Mouse (Mus musculus) lung, embryonic 14.5 days (tissue): ENCODE measurements around the gene C2cd5. TPM values are rescaled to one million over a fixed set of nuclear protein-coding genes. Genes with fewer than 3 reads are reported as not detected.
A peak's percentile ranks its signal among the peaks of the same experiment; 100 is the strongest.

Source experiments
- ATAC-seq: fragments of 200-750 bp; cut with Nextera tagmentation; 2 replicates; pipeline ENCODE4 v1.8.0; 2017; ENCODE audit warnings: mild to moderate bottlenecking, moderate TSS enrichment, moderate library complexity; ENCODE audit not compliant: insufficient read depth
- DNase-seq: peaks from one replicate; pipeline ENCODE4 v3.0.0-alpha.2; 2015
- H3K27ac ChIP-seq: fragments of 300-500 bp; sonication (generic); 2 replicates; pipeline ENCODE4 v1.5.1; 2014; ENCODE audit warnings: low read depth, mild to moderate bottlenecking, moderate library complexity
- H3K27me3 ChIP-seq: fragments of 300-500 bp; sonication (generic); 2 replicates; pipeline ENCODE4 v1.6.1; 2014; ENCODE audit warnings: low read length, control low read depth; ENCODE audit not compliant: insufficient read depth
- H3K36me3 ChIP-seq: fragments of 300-500 bp; sonication (generic); 2 replicates; pipeline ENCODE4 v1.6.1; 2014; ENCODE audit warnings: control low read depth; ENCODE audit not compliant: insufficient read depth
- H3K4me1 ChIP-seq: fragments of 300-500 bp; sonication (generic); 2 replicates; pipeline ENCODE4 v1.6.1; 2014; ENCODE audit warnings: antibody characterized with exemption, control low read depth; ENCODE audit not compliant: insufficient read depth
- H3K4me2 ChIP-seq: fragments of 300-500 bp; sonication (generic); 2 replicates; pipeline ENCODE4 v1.6.1; 2014; ENCODE audit warnings: mild to moderate bottlenecking
- H3K4me3 ChIP-seq: fragments of 300-500 bp; sonication (generic); 2 replicates; pipeline ENCODE4 v1.5.1; 2014; ENCODE audit warnings: low read depth, low read length
- H3K9ac ChIP-seq: fragments of 300-500 bp; sonication (generic); 2 replicates; pipeline ENCODE4 v1.6.1; 2014
- H3K9me3 ChIP-seq: fragments of 300-500 bp; sonication (generic); 2 replicates; pipeline ENCODE4 v1.6.1; 2016; ENCODE audit warnings: low read depth, low read length, control low read depth
- CTCF ChIP-seq: IDR thresholded peaks from 2 replicates; pipeline ENCODE4 v1.5.1; 2016; ENCODE audit warnings: antibody characterized with exemption, low read depth
- WGBS: fragments of 180-500 bp; shearing (Covaris S2); extraction: QIAGEN DNeasy Blood & Tissue Kit; methylation state at CpG from one replicate; pipeline ENCODE4 v1.1.7; 2014; 5-methylcytosine and 5-hydroxymethylcytosine counted together
- polyA plus RNA-seq: library from polyadenylated mRNA; unstranded; fragments of >200 nt; fragmentation: Nextera tagmentation; extraction: Ambion mirVana; gene quantifications from 2 replicates; pipeline ENCODE4 v1.2.1, GENCODE M21; 2014

Gene C2cd5
- polyA plus RNA-seq, 1 experiment from 2014 or later = 26.7 TPM

DNA sequence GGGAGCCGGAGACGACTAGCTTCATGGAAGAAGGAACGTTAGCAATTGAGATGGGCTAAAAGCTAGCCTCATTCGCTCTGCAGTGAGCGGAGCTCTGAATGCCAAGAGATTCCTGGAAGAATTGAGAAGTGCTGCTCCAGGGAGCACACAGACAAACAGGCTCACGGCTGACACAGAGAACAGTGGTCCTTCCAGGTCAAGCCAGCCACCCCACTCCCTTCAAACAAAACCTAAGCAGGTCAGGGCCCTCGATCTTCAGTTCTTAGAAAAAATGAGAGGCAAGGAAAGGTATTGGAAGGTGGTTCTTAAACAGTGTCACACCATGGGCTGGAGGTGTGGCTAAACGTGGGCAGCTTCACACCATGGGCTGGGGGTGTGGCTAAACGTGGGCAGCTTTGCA, 95.1 kb downstream of the C2cd5 start:
- no peaks in the 10 kb centered on the region for H3K36me3 ChIP-seq
- ATAC-seq = no peak
- no peaks in the 10 kb centered on the region for H3K4me1 ChIP-seq
- no peaks in the 10 kb centered on the region for H3K27me3 ChIP-seq
- no peak overlapping the region for H3K9ac ChIP-seq
- no peak overlapping the region for H3K27ac ChIP-seq
- no peak overlapping the region for H3K4me3 ChIP-seq
- WGBS = 72% methylated on average over 9 of the region's 9 CpGs
- no peak for DNase-seq
- TF ChIP-seq CTCF = no peak
- no peak overlapping the region for H3K4me2 ChIP-seq
- no peaks in the 10 kb centered on the region for H3K9me3 ChIP-seq

DNA sequence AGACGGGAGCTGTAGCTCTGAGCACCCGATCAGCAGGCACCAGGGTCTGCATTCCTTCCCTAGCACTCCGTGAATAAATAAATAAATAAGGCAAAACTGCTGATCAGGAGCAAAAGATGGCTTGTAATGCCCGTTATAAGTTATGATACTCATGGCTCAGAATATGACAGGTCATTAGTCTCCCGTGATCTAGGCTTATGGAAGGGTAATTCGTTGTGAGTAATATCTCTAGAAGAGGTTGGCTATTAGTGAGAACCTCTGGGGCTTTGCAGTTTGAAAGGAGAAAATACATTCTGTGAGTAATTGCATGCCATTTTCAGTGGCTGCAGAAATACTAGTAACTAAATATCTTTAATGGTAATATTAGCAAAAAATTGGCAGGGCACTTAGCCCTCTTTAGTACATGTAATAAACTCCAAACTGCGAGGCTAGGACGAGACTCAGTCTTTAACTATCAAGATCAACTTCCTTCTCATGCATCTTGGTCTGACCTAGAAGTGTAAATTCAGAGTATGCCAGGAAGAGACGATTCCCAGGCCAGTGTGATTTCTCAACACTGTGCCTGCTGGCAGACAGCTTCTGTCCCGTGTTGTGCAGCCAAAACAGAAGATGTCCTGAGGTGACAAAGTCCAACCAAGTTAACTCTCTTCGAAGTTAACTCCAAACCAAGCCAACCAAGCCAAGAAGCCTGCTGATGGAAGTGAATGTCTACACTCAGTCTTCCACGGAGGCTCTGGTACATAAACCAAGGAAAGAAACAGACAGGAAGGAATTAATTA, 101.5 kb downstream of the C2cd5 start:
- H3K27me3 ChIP-seq = no peaks in the 10 kb centered on the region
- DNase-seq = peak; percentile 47
- TF ChIP-seq CTCF = no peak
- no peak overlapping the region for H3K4me2 ChIP-seq
- no peak overlapping the region for H3K27ac ChIP-seq
- no peaks in the 10 kb centered on the region for H3K4me1 ChIP-seq
- no peaks in the 10 kb centered on the region for H3K9me3 ChIP-seq
- H3K4me3 ChIP-seq = no peak overlapping the region
- WGBS = 35% methylated on average over 12 of the region's 12 CpGs
- H3K9ac ChIP-seq = no peak overlapping the region
- no peaks in the 10 kb centered on the region for H3K36me3 ChIP-seq
- 0 out of 2 replicates have a peak, but pooled peaks have one; percentile 26 for ATAC-seq

DNA sequence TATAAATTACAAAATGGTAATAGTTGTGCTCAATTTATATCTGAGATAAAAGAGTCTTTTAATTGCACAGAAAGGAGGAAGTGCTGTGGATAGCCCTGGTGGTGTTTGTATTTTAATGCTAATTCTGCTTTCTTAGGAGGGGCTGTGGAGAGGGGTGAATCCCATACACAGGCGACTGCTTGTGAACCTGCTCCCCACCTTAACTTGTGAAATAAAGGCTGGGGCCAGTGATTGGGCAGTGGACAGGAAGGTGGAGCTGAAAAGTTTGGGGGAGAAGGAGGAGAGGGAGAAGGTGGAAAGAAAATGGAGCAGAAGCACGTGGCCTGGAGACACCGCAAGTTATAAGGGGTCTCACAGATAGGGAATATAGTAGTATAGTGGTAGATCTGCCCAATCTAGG, 103.1 kb downstream of the C2cd5 start:
- no peak for TF ChIP-seq CTCF
- ATAC-seq = no peak
- no peak overlapping the region for H3K27ac ChIP-seq
- H3K9ac ChIP-seq = no peak overlapping the region
- no peaks in the 10 kb centered on the region for H3K4me1 ChIP-seq
- H3K36me3 ChIP-seq = no peaks in the 10 kb centered on the region
- H3K4me2 ChIP-seq = no peak overlapping the region
- no peak overlapping the region for H3K4me3 ChIP-seq
- DNase-seq = no peak
- 83% methylated on average over 3 of the region's 3 CpGs for WGBS
- H3K27me3 ChIP-seq = no peaks in the 10 kb centered on the region
- H3K9me3 ChIP-seq = no peaks in the 10 kb centered on the region

DNA sequence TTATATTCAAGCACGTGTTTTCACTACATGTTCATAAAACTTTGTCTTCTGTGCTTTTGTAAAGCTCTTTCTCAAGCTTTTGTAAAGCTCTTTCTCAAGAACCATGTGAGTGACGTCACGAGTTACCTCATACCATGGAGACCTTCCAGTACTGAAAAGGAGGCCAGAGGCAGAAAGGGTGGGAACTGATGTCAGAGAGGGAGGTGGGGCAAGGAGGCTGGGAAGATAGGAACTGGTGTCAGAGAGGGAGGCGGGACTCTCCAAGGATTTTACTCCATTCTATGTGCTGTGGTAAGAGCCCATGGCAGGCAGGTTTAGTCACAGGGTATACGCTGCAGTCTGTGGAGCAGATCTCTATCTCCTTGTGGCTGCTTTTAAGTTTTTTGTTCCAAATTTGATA, 104.4 kb downstream of the C2cd5 start:
- H3K9ac ChIP-seq = no peak overlapping the region
- TF ChIP-seq CTCF = no peak
- H3K27me3 ChIP-seq = no peaks in the 10 kb centered on the region
- H3K4me3 ChIP-seq = no peak overlapping the region
- H3K36me3 ChIP-seq = no peaks in the 10 kb centered on the region
- peak; percentile 39 for DNase-seq
- 59% methylated on average over 5 of the region's 5 CpGs for WGBS
- H3K4me1 ChIP-seq = no peaks in the 10 kb centered on the region
- no peaks in the 10 kb centered on the region for H3K9me3 ChIP-seq
- no peak for ATAC-seq
- H3K27ac ChIP-seq = no peak overlapping the region
- no peak overlapping the region for H3K4me2 ChIP-seq

DNA sequence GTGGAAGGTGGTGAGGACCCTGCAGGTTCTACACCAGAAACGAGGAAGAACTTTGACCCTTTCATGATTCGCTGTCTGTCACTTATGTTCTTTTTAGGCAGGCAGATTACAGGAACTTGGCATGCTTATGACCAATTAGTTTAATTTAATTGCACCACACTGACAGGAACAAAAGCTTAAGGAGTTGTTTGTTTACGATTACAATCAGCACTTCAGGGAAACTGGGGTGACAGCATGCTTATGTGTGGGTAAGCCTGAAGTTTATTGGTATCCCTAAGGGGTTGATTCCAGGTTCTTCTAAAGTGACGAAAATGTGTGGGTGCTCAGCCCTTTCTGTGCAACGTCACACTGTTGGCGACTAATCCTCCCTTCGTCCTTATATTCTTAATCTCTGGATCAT, 105.1 kb downstream of the C2cd5 start:
- ATAC-seq = no peak
- no peak for TF ChIP-seq CTCF
- 43% methylated on average over 7 of the region's 7 CpGs for WGBS
- DNase-seq = no peak
- Histone ChIP-seq H3K9me3 (no peaks in the 10 kb centered on the region), H3K4me2 (no peak overlapping the region), H3K27ac (no peak overlapping the region), H3K4me3 (no peak overlapping the region), H3K27me3 (no peaks in the 10 kb centered on the region), H3K36me3 (no peaks in the 10 kb centered on the region), H3K9ac (no peak overlapping the region), H3K4me1 (no peaks in the 10 kb centered on the region)

DNA sequence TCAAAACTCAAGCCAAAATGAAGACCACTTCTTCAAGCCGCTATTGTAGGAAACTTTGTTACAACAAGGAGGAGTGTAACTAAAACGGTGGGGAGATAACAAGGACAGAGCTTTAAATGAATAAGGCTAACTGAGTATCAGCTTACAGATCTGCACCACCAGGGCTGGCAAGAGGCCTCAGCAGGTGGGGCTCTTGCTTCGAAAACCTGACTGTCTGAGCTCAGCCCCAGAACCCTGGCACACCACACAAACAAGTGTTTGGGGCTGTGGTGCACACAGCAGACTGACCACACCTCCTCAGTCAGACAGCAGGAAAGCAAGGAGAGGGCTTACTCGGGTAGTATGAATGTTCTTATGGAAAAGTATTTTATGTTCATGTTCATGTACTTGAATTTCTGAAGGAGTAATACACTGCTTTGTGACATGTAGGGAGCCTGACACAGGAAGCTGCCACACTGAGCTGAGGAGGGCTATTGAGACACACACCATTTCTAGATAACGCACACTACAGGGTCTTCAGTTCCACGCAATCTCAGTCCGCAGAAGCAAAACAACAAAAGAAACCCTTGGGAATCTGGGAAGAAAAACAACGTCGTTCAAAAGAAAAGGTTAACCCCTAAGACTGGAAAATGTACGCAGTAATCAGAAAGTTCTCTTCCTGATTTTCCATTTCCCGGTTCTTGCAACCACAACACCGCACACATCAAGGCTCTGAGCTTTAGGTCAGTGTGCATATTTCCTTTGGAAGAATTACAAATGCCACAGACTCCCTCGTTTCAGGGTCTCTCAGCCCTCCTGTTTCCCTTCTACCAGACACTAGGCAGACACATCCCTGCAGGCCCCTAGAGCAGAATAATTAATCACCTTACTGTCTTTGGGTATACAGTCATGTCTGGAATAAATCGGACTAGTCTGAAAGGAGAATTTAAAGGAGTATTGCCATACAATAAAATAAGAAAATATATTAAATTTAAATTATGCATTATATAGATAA, 105.9 kb downstream of the C2cd5 start:
- Histone ChIP-seq H3K4me3 (no peak overlapping the region), H3K36me3 (no peaks in the 10 kb centered on the region), H3K4me1 (no peaks in the 10 kb centered on the region), H3K9me3 (no peaks in the 10 kb centered on the region), H3K9ac (no peak overlapping the region), H3K4me2 (no peak overlapping the region), H3K27ac (peak overlapping the region; percentile 15; the same call in 1 of the 2 replicates), H3K27me3 (no peaks in the 10 kb centered on the region)
- 18% methylated on average over 14 of the region's 14 CpGs for WGBS
- TF ChIP-seq CTCF = no peak
- peak; percentile 26; the same call in 1 of the 2 replicates for ATAC-seq
- peak; percentile 30 for DNase-seq

DNA sequence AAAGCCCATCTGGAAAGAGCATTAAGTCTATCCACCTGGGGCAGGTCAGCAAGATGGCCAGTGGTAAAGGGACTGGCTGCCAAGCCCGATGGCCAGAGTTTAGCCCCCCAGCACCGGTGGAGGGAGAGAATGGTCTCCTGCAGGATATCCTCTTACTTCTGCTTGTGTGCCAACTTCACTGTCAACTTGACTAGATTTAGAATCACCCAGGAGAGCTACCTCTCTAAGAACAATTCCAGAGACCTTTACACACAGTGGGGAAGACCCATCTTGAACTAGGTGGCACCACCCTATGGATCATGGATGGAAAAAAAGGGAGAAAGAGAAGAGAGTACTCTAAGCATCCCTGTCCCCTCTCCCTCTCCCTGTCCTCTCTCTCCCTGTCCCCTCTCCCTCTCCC, 107.0 kb downstream of the C2cd5 start:
- no peaks in the 10 kb centered on the region for H3K36me3 ChIP-seq
- no peak for DNase-seq
- 63% methylated on average over 2 of the region's 2 CpGs for WGBS

More for the DNA sequence above, 107.0 kb downstream of the C2cd5 start:
- ATAC-seq = no peak
- no peaks in the 10 kb centered on the region for H3K4me1 ChIP-seq
- H3K27me3 ChIP-seq = no peaks in the 10 kb centered on the region
- H3K4me2 ChIP-seq = no peak overlapping the region
- no peaks in the 10 kb centered on the region for H3K9me3 ChIP-seq
- H3K27ac ChIP-seq = no peak overlapping the region
- H3K4me3 ChIP-seq = no peak overlapping the region
- H3K9ac ChIP-seq = no peak overlapping the region
- no peak for TF ChIP-seq CTCF
